Mouse (Mus musculus): ENCODE measurements at regions not wholly inside any gene's neighbourhood (a gene's known extent, or its start where the extent isn't known, plus 50 kb on each side); places are given as distances from the start of the nearest gene placed in this dataset.
A peak's percentile ranks its signal among the peaks of the same experiment; 100 is the strongest.

- DNase-seq (ENCODE audit: low read depth, low spot score): no peak
Observed at GRCm38 (mm10) chr4:105555941-105556340, 233.7 kb upstream of the Gm12728 start.

- DNase-seq (ENCODE audit: low read depth, low spot score): peak; percentile 72
Observed at GRCm38 (mm10) chr4:105557396-105557795, 232.3 kb upstream of the Gm12728 start.

GRCm38 (mm10) chr4:105560055-105560454 lies 229.6 kb upstream of the Gm12728 start:
- DNase-seq (ENCODE audit: low read depth, low spot score): no peak

- DNase-seq (ENCODE audit: low read depth, low spot score): no peak
Observed at GRCm38 (mm10) chr4:105560781-105561180, 228.9 kb upstream of the Gm12728 start.

GRCm38 (mm10) chr4:105561611-105562010 lies 228.1 kb upstream of the Gm12728 start:
- no peak for DNase-seq (ENCODE audit: low read depth, low spot score)

GRCm38 (mm10) chr4:105565796-105566195 lies 223.9 kb upstream of the Gm12728 start:
- DNase-seq (ENCODE audit: low read depth, low spot score): no peak

GRCm38 (mm10) chr4:105566513-105567457 lies 222.9 kb upstream of the Gm12728 start:
- DNase-seq (ENCODE audit: low read depth, low spot score): no peak

- DNase-seq (ENCODE audit: low read depth, low spot score): no peak
Observed at GRCm38 (mm10) chr4:105569671-105570070, 220.0 kb upstream of the Gm12728 start.

GRCm38 (mm10) chr4:105575550-105575949 lies 214.1 kb upstream of the Gm12728 start:
- no peak for DNase-seq (ENCODE audit: low read depth, low spot score)

GRCm38 (mm10) chr4:105580987-105581386 lies 208.7 kb upstream of the Gm12728 start:
- no peak for DNase-seq (ENCODE audit: low read depth, low spot score)

- DNase-seq (ENCODE audit: low read depth, low spot score): no peak
Observed at GRCm38 (mm10) chr4:105584329-105584925, 205.2 kb upstream of the Gm12728 start.

GRCm38 (mm10) chr4:105603661-105604060 lies 186.0 kb upstream of the Gm12728 start:
- DNase-seq (ENCODE audit: low read depth, low spot score): no peak

GRCm38 (mm10) chr4:105604607-105605006 lies 185.1 kb upstream of the Gm12728 start:
- DNase-seq (ENCODE audit: low read depth, low spot score): no peak

GRCm38 (mm10) chr4:105606731-105607130 lies 182.9 kb upstream of the Gm12728 start:
- DNase-seq (ENCODE audit: low read depth, low spot score): no peak

- DNase-seq (ENCODE audit: low read depth, low spot score): peak; percentile 23
Observed at GRCm38 (mm10) chr4:105610917-105611316, 178.8 kb upstream of the Gm12728 start.

- DNase-seq (ENCODE audit: low read depth, low spot score): peak; percentile 79
Observed at GRCm38 (mm10) chr4:105614390-105614789, 175.3 kb upstream of the Gm12728 start.

- peak; percentile 36 for DNase-seq (ENCODE audit: low read depth, low spot score)
Observed at GRCm38 (mm10) chr4:105626371-105627320, 163.0 kb upstream of the Gm12728 start.

- no peak for DNase-seq (ENCODE audit: low read depth, low spot score)
Observed at GRCm38 (mm10) chr4:105629581-105629980, 160.1 kb upstream of the Gm12728 start.

GRCm38 (mm10) chr4:105630595-105631369 lies 158.9 kb upstream of the Gm12728 start:
- DNase-seq (ENCODE audit: low read depth, low spot score): no peak

GRCm38 (mm10) chr4:105632581-105633358 lies 156.9 kb upstream of the Gm12728 start:
- DNase-seq (ENCODE audit: low read depth, low spot score): no peak
